Mouse (Mus musculus) thymus, postnatal 25 days (tissue): ENCODE measurements around the gene 1700030J22Rik.

Experiments
- DNase-seq: peaks from one replicate; pipeline ENCODE4 v3.0.0; 2022

Gene 1700030J22Rik

DNA sequence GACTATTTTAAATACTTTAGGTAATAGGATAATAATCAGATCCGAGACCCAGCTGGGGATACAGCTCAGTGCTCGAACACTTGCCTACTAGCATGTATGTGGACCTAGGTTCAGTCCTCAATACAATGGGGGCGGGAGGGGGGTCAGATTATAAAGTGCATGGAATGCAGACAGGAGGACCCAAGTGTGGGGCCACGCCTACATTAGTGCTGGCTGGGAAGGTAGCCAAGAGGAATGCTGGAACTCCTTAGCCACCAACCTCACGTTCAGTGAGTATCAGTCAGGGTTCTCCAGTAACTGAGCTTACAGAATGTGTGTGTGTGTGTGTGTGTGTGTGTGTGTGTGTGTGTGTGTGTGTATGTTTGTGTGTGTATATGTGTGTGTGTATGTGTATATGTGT, 27.4 kb downstream of the 1700030J22Rik start:
- DNase-seq: no peak

DNA sequence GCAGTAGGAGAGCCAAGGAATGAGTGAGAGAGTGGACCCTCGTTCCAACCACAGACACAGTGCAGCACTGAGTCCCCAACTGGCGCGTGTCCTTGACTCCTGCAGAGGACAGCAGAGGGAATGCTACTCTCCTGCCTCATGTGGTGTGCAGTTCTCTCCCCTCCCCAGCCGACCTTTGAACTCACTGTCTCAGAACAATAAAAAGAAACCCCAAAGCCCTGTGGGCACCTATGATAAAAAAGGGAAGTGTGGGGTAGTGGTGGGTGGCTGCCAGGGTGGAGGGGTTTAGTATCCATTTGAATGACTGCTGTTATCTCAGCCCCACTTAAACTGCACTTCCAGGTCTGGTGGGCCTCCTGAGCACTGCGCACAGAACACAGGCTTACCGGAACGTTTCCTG, 31.2 kb downstream of the 1700030J22Rik start:
- DNase-seq: no peak

DNA sequence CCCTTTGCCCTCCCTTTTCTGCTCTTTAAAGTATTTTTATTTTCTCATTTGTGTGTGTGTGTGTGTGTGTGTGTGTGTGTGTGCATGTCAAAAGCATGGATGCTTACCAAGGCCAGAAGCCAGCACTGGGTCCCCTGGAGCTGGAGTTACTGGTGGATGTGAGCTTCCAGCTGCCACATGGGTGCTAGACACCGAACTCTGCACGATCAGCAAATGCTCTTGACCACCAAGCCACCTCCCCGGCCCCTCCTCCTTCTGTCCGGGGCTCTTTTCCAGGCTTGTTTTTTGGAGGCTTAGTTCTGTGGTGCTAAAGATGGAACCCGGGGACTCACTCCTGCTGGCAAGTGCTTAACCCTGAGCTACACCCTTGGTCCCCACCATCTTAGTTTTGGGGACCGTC, 31.9 kb downstream of the 1700030J22Rik start:
- no peak for DNase-seq

DNA sequence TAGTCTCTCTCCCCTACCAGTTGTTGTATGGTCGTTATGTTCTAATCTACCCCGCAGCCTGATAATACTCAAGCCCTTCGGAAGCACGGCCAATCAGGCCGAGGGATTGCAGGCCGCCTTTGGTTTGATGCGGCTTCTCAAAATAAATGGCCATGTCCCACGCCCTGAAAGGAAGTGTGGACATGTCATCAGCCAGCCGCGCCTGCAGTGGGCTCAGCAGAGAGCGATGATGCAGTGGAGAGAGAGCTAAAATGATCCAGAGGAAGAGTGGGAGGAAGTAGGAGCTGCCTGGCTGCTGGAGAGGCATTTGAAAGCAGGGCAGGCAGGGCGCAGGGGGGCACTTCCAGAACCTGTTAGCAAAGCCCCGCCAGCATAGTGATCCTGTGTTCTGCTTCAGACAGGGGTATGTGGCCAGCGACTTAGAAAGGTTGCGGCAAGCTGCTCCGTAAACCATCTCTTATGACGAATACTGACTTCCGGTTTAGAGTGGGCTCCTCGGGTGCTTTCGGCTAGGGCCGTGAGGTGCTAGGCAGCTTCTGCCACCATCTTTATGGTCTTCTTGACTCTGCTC, 32.4 kb downstream of the 1700030J22Rik start:
- peak; percentile 27 for DNase-seq

DNA sequence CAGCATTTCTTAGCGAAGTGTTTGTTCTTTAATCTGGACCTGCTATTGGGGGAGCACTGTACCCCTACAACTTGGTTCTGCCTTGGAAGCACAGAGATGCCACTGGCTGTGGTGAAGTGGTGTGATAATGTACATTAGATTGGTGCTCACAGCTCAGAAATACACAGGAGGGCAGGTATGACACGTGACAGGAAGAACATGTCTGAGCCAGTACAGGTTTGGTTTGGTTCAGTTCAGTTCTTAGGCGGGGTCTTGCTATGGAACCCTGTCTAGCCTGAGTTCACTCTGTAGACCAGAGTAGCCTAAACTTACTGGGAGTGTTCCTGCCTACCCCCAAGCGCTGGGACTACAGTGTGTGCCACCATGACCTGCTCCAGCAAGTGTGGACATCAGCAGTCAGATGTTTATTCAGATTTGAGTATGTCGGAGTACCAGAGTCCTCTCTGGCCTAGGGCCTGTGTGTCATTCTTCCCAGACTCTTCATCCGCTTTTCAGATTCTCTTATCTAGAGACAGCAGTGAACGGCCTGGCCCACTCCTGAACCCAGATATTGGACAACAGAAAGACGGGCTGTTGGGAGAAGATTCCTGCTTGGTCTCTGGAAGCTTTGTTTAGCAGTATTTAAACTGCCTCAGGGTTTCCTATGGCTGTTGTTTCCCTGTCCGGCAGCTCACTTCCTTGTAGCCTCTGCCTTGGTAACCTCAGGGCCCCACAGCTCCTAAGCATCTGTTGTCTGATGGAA, 33.4 kb downstream of the 1700030J22Rik start:
- no peak for DNase-seq

DNA sequence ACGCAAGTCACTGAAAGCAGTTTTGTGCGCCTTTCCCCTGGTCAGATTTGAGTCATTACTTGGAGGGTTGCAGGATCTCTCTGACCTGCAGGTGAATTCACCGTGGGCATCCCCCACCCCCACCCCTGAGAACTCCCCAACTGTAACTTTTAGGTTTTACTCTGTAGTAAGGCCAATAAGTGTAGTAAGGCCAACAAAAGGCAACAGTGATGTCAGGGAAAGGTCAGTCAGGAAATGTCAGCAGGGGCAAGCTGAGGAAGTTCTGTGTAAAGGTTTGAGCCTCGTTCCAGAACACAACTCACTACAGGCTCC, 34.4 kb downstream of the 1700030J22Rik start:
- DNase-seq: no peak

DNA sequence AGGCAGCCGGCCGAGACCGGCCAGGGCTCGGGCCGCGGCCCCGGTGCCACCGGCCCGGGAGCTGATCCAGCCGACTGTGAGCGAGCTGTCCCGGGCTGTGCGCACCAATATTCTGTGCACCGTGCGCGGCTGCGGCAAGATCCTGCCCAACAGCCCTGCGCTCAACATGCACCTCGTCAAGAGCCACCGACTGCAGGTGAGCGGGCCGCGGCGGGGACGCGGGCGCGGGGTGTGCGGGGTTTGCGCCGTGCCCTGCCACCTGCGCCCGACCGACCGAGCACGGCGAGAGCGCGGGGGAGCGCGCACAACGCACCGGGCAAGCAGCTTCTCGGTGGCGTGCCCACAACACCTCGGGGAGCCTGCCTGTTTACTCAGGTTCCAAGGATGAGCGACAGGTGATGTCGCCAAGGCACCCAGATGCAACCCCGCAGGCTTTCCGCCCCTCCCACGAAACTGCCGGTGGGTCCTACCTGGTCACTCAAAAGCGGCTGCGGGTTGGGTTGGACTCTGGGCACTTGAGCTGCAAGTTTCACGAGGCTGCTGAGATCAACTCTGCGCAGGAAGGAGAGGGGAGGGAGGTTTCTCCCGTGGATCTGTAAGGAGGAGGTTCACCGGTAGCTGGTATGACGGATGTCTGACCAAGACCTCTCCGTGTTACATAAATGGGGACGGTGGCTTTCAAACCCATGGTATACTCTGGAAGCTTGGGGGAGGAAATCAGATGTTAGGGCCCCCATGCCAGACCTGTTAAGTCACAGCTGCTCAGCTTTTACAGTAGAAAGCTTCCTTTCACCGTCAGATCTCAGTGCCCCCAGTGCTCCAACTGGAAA, 35.0 kb downstream of the 1700030J22Rik start:
- peak; percentile 44 for DNase-seq

DNA sequence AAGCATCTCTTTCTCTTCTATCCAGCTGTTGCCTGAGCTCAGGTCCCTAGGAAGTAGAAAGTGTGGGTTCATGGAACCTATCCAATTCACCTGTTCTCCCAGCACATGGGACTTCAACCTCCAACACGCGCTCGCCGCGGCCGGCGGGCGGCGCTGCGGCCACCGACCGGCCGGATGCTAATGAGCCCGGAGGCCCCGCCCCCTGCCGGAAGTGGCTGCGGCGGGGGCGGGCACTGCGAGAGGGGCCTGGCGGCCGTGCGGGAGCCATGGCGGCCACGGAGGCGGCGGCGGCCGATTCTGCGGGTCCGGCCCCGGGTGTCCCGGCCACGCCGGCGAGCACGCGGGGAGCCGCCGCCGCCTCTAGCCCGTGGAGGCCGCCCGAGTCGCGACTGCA, 35.6 kb downstream of the 1700030J22Rik start, which contains the start of gene Atmin:
Atmin (plus strand) TSS at position 233 of the 394 bp plus-strand sequence.
- DNase-seq: peak; percentile 83

DNA sequence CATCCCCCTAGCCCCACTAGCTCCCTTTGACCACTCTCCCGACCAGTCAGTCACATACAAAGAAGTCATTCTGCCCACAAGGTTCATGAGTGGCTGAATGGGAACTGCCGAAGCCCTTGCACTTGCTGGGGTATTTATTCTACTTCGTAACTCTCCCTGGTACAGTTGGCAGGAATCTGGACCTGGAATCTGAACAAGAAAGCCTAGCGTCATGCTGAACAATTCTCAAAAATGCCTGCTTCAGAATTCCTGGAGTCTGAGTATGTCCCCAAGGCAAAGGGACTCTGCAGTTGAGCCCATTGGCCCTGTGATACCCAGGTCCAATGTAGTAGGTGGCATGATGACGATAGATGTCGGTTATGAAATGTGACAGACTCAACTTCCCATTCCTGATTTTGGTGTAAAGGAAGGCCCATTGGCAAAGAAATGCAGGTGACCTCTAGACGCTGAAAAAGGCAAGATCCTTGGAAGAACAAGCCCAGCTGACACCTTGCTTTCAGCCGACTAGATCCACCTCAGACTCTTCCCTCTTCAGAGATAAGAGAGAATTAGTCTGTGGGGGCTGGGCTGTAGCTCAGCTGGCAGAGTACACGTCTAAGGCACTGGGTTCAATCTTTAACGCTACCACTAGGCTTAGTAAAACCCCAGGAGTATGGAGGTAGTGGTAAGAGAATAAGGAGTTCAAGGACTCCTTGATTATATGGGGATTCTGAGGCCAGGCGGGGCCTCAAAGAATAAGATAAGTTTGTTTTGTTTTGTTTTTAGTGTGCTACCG, 36.3 kb downstream of the 1700030J22Rik start:
- no peak for DNase-seq

DNA sequence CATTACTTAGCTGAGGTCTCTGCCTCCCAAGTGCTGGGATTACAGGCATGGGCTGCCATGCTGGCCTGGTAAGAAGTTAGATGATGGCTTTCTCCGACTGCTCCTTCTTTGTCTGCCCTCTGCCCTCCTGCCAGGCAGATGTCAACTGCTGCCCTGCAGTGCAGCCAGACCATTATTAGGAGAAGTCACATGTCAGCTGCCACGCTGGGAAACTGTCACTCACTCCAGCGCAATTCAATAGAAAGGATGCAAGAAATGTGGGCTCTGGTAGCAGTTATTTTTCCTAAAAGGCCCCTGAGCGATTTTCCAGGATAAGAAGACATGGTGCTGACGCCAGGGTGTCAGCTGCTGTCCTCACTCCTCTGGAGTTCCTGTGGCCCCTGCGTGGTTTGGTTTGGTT, 43.3 kb downstream of the 1700030J22Rik start:
- DNase-seq: no peak

DNA sequence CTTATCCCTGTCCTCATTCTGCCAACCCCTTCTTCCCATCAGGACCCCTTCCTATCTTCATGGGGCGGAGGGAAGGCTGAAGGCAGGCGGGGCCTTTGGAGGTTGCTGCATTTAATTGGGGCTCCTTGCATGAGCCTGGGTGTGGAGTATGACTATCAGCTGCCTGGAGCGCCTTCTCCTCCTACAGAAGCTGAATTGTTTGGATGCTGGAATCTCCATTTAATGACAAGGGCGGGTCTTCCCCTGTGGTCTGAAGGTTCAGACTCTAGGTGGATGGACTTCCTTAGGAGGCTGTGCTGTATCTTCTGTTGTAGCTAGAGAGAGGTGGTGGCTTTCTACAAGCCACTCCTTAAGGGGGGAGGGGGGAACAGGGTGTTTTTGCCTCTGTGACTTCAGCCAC, 43.8 kb downstream of the 1700030J22Rik start:
- no peak for DNase-seq

DNA sequence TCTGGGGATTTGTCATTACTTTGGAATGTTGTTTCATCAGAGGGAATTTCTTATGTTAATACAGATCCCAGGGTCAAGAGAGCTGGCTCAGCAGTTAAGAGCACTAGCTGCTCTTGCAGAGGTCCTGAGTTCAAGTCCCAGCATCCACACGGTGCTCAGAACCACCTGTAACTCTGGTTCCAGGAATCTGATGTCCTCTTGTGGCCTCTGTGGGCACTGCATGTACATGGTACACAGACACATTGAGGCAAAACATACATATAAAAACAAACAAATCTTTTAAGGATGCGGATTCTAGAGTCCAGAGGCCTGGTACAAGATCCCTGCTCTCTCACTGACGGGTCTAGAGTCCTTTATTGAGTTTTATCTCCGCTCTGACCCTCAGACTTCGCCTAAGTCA, 50.2 kb downstream of the 1700030J22Rik start:
- DNase-seq: no peak

DNA sequence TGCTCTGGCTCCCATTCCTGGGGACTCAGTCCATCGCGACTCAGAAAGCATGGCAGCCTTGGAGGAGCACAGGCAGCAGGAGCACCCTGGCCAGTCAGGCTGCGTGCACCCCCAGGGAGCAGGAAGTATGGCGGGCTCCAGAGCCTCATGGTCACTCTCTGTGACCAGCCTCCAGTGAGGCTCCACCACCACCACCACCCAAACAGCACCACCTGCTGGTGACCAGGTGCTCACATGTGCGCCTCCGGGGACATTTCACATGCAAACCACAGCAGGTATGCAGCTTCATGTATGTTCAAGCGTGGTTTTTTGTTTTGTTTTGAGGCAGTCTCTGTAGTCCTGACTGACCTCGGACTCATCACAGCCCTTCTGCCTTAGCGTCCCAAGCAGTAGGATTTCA, 50.9 kb downstream of the 1700030J22Rik start:
- DNase-seq: peak; percentile 73

DNA sequence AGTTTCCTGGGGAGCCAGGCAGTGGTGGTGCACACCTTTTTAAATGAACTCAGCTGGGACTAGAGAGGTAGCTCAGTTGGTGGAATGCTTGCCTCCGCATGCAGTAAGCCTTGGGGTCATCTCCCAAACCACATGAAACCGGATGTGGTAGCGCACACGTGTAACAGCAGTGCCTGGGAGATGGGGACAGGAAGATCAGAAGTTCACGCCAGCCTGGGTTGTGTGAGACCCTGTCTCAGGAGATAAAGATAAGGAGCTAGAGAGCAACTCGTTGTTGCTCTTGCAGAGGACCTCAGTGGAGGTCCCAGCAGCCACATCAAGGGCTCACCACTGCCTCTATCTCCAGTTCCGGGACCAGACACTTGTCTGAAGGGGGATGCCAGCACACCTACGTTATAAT, 55.2 kb downstream of the 1700030J22Rik start:
- DNase-seq: peak; percentile 59

DNA sequence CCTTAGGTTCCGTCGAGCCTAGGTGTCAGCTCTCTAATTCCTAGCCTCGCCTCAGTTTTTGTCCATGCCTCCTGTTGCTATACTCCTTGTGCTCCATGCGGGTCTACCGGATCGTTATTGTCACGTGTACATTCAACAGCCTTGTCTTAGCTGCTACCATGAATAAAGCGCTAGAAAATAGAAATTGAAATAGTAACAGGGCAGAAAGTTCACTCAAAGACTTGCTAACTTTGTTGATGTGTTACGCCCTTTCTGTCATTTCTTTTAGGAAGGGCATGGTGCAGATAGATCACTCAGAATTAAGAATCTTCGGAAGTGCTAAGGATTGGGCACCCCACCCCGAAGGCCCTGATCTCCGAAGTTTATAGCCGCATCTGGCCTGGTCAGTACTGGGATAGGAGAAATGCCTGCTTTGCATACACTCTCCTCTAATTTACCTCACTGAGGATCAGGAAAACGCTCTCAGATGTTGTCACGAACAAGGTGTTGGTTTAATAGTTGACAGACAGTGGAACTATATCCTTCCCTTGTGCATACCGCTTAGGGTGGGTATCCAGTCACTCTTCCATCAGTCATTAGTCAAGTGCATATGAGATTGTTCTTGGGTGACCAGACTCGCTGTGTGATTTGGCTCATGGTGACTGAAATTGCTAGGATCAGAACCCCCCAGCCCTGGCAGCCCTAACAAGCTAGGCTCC, 56.5 kb downstream of the 1700030J22Rik start:
- no peak for DNase-seq

DNA sequence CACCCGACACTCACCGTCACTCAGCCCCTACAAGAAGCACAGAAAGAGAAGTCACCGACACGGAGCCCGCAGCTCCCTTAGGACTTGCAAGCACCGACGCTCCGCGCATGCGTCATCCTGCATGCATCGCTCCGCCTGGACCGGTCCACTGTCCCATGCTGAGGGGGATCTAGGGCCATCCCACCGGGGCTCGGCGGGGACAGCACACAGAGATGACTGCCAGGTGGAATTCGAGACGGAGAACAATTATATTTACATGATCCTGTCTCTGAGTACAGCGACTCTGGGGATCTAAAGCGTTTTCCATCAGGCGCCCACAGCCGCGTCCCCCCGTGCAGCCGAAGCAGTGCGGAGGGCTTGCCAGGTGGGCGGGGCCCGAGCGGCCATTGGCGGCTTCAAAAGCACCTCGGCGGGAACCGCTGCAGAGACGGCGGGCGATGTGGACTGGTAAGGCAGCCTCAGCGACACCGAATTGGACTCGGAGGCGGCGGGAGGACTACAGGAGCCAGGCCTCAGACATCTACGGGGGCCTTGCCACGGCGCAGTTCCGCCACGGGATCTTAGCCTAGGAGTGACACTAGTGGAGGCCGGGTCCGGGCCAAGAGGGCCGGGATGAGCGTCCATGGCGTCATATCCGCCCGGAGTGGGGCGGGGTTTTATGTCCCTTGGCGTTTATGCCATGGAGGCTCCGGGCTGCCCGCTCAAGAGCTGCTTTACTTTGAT, 57.3 kb downstream of the 1700030J22Rik start, which contains the start of the genes Cmc2 and Cenpn:
Cmc2 (minus strand) TSS at position 119 of the 723 bp plus-strand sequence.
Cenpn (plus strand) TSS at position 394 of the 723 bp plus-strand sequence.
- peak; percentile 92 for DNase-seq

DNA sequence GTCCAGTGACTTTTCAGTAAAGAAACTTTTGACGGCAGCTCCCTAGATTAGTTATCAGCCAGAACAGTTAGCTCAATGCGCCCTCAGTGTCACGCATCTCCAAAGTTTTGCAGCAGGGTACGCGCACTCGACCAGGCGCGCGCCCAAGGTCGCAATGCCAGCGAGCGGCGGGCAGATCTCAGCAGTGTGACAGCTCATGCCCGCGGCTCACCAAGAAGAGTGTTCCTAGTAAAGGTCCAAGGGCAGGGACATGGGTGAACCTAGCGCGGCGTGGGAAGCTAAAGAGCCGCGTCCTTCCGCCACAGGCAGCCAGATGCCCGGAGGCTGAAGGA, 57.8 kb downstream of the 1700030J22Rik start:
- DNase-seq: no peak
